Mouse (Mus musculus): ENCODE measurements around the gene Spink4. TPM values are rescaled to one million over a fixed set of nuclear protein-coding genes. Genes with fewer than 3 reads are reported as not detected.
"Not testable (repeated sequence)": the region's sequence is repeated elsewhere in the genome, so short reads cannot be mapped to it uniquely, and the experiment has no call there.

Spink4 gene
- polyA plus RNA-seq, 3 experiments from 2014 or later: not detected

DNA sequence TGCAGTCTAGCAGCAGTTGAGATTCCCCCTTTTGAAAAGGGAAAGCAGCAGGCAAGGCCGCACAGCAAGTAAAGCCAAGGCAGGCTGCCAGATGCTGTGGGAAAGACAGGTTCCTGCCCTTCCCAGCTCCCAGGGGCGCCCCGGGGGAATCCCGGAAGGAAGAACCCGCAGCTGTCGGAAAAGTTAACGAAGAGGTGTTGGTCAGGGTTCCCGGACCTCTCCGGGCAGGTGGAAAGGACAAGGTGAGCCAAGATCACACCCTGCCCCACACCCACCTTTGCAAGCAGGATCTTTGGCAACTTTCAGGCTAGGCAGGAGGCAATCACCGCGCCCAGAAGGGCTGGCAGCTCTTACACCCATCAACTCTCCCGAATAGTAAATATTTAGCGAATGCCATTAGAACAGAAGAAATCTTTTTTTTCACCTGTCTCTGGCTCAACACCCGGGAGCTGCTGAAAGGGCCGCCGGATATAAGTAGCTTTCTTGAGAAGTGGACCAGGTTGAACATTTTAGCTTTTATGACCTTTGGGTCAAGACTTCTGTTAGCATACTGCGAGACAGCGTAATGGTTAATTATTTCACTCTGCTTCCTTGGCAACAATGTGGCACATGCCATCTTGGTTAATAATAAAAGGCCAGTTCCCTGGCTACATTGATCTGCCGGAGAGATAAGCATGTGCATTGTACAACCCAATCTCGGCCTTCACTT is 11.4 kb upstream of the Spink4 start:
- ATAC-seq: no peak

DNA sequence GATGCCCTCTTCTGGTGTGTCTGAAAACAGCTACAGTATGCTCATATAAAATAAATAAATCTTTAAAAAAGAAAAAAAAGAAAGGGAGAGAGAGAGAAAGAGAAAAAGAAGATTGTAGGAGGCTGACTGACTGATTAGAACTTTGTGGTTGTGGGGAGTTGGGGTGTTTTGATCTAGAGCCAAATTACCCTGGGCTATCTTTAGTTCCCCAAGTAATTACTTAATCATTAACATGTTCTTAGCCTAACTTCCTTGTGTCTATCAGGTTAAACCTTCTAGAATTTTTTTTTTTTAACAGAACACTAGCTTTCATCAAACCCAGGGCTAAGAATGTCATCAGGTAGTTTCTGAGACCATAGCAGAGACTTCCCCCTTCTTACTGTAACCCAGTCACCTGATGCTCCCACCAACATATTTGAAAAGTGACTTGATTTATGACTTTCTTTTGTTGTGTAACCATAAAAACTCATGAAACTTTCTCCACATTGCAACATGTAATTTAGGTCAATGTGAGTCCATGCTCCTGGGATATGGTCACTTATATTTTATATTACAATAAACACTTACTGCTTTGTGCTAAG is 5.5 kb upstream of the Spink4 start:
- no peak for ATAC-seq

DNA sequence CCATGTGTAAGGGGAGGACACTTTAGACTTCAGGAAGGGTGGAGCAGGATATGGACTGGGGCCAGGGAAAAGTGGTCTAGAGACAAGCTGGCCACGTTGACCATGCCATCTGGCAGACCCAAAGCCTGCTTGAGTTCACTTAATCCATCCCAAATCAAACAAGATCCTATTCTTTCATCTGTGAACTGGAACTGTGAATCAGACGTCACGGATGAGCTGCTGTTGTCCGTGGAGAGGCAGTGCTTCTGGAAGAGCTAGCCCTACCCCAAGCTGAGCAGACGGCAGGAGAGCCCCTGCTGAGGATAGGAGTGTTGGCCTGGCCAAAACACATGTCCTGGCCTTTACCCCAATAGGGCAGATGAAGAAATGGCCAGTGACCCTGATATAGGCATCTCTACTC is 3.9 kb upstream of the Spink4 start:
- ATAC-seq: no peak

DNA sequence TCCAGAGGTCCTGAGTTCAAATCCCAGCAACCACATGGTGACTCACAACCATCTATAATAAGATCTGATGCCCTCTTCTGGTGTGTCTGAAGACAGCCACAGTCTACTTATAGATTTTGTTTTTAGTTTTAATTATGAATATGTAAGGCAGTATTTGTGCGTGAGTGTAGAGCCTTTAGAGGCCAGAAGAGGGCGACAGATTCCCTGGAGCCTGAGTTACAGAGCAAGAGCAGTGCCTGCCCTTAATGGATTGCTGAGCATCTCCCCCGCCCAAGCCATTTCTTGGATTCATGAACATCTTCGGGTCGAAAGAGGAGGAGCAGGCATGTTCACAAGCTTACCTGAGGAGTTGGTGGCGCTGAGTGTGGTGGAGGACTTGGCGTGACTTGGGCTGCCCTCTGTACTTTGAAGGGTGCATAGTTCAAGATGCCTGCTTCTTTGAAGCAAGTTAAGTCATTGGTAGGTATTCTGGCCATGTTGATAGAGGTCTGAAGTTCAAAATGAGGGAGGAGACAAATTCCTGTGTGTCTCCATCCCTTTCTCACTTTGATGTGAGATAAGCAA is 3.2 kb upstream of the Spink4 start:
- ATAC-seq: no peak

DNA sequence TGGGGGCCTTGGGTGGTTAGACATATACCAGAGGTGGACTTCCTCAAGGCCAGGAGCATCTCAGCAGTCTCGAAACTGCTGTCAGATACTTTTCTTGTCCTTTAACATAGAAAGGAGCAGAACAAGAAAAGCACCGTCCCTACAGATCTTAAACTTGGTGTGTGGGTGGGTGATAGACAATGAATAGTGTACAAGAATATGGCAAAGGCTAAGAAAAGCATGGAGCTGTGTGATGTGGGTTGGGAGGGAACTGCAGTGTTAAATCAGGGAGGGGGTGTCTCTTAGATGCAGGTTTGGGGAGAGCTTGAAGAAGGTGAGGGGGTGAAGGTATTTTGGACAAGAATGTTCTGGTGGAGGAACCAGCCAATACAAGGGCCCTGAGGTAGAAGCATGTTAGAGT is 724 bp downstream of the Spink4 start:
- no peak for ATAC-seq

DNA sequence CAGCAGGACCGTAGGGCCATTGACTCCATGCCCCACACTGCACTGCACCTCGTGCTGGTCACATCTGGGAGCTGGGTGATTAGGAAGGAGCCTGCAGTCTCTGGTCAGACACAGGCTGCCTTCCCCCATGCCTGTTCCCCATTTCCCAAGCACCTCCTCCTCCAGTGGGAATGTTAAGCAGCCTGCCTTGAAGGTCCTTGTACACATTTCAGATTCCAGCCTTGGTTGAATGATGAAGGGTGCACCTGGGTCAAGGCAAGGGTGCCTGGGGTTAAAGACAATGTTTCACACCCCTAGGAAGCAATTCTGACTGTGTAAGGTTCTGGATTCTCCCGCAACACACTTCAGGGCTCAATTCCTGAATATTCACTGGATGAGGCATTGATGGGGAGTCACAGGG is 1.4 kb downstream of the Spink4 start:
- no peak for ATAC-seq

DNA sequence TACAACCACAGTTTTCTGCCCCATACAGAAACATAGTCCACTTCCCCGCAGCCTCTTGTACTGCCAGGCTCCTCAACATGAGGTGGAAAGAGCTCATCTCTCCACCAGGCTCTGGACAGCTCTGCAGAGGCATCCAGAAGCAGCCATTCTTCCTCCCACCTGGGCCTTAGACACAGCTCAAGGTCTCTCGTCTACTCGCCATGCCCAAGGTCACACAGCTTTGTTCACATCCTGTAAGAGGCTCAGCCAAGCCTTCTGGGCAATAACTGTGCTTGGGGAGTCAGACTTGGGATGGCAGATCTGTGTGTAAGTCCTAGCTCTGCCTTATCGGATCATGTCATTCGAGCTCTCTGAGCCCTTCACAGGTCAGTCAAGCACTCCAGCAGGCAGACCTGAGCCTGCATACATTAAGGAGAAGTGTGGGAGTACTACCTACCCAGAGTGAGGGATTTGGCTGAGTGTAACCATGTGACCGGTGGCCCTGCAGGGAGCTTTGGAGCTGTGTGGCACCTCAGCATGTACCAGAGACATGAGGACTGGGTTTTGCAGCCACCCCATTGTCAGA is 3.3 kb downstream of the Spink4 start:
- ATAC-seq: no peak

DNA sequence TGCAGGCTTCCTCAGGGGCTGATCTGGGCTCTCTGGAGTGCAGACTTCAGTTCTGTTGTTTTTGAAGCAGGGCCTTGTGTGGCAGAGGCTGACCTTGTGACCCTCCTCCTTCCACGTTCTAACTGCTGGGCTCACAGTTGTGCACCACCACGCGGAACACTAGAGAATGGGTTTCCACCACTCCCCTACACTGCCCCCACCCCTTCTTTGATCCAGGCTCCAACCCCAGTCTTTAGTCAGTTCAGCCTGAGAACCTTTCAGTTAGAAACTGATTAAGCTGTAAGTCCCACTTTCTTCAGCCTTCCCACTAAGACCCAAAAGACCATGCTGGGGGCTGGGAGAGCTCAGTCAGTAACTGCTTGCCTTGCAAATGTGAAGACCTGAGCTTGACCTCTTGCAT is 5.7 kb downstream of the Spink4 start:
- ATAC-seq: no peak

DNA sequence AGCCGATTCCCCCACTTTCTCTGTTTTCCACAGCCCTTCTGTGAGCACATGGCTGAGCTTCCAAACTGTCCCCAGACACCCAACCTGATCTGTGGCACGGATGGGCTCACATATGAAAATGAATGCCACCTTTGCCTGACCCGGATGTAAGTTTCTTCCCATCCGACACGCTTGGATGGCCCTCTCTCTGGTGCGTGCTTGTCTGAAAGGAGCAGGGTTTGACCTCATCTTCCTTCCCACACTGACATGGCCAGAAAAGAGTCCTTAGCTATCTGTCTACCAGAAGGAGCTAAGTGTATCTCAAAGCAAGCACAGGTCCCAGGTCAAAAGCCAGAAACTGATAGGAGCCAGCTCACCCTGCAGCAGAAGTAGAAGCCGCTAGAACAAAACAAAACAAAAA is 9.2 kb downstream of the Spink4 start:
- no peak for ATAC-seq

DNA sequence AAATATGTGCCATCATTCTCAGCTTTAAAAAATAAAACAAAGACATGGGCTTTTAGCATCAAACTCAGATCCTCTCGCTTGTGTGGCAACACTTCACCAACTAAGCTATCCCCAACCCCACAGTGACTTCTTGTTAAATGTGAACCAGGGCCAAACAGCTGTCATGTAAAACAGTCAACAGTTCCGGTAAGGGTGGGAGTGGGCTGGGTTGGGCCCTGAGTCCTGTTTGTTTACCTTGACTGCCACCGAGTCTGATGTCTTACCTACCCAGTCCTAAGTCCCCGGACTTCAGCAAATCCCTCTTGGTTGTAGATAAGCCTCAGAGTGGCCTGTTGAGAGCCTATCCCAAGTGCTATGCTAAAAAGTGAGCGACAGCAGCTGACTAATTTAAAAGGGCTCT is 13.8 kb downstream of the Spink4 start:
- no peak for ATAC-seq

DNA sequence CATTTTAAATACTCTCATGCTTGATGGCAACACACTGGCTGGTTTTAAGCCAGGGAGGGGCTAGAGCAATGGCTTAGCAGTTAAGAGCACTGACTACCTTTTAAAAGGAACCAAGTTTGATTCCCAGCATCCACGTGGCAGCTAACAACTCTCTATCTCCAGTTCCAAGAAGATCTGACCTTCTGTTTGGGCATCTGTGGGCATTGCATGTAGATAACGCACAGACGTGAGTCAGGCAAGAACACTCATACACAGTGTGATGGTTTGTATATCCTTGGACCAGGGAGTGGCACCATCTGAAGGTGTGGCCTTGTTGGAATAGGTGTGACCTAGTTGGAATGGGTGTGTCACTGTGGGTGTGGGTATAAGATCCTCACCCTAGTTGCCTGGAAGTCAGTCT is 14.5 kb downstream of the Spink4 start:
- ATAC-seq: not testable (repeated sequence)

DNA sequence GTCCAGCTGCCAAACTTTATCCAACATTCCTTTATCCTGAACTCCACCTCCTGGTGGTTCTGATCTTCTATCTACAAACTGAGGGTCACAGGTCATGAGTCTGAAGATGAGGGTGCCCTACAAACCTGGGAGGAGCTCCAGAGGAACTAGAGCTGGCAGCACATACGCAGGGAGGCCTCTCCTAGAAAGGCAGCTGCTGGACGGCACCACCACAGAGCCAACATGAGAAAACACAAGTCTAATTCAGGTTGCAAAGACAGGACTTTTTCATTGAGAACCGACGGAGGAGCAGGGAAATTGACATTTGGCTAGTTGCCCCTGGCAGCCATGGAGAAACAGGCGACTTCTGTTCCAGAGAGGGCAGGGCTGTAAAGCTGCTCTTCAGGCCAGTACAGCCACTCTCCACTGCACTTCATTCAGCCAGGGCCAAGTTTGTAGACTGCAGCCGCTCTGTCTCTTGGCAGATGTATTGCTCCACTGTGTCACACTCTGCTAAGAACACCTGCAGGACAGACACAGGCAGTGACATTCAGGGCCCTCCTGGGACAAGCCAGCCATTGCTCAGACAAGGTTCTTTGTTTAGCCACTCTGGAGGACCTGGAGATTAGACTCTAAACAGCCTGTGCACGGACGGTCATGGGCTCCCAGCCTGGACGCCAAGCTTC is 16.5 kb downstream of the Spink4 start:
- ATAC-seq: no peak

DNA sequence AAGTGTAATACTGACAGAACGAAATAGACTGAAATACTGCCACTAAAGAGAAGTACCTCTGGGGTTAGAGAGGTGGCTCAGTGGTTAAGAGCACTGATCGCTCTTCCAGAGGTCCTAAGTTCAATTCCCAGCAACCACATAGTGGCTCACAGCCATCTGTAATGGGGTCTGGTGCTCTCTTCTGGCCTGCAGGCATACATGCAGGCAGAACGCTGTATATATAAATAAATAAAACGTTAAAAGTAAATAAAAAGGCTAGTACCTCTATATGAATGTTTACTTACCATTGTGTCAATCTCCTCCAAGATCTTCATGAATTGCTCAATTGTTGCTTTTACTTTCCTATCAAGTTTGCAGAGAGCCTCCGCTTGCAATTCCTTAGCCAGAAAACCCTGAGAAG is 18.9 kb downstream of the Spink4 start:
- ATAC-seq: no peak

DNA sequence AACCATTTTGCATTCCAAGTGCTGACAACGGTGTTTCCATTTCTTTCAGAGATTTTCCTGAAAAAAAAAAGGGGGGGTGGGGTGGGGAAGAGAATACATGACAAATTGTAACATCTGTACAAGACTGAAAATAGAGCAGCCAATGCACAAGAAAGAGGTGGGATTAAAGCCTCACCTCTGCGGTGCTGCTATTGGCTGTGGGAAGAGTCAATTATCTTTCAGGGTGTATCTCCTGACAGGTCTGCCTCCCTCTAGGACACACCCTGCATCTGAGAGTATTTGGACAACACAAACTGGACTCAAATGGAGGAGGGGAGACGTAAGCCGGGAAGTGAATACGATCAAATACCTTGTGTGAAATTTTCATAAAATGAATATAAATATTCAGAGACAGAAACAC is 23.8 kb downstream of the Spink4 start:
- ATAC-seq: no peak

DNA sequence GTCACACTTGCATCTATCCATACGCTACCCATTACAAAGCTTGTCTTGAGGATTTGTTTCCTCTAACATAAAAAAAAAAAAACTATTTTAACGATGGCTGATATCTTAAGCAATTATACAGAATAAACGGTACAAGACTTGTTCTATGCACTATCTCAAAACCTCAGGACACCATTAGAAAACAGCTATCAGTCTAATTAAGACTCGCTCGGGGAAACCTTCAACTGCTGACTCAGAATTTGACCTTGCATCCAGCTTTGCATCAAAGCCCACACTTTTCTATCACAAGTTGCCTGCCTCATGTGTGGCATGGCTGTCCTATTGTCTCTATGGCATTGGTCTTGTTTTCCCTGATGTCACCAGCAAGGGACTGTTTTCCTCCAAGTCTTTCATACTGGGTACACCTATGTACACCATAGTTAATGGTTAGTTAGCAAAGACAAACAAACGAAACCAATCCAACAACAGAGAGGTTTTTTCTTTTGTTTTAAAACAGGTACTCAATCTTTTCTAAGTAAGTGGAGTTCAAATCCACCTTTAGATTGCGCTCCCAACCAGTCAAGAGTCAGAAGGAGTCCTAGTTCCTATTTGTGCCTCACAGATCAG is 26.8 kb downstream of the Spink4 start:
- no peak for ATAC-seq

DNA sequence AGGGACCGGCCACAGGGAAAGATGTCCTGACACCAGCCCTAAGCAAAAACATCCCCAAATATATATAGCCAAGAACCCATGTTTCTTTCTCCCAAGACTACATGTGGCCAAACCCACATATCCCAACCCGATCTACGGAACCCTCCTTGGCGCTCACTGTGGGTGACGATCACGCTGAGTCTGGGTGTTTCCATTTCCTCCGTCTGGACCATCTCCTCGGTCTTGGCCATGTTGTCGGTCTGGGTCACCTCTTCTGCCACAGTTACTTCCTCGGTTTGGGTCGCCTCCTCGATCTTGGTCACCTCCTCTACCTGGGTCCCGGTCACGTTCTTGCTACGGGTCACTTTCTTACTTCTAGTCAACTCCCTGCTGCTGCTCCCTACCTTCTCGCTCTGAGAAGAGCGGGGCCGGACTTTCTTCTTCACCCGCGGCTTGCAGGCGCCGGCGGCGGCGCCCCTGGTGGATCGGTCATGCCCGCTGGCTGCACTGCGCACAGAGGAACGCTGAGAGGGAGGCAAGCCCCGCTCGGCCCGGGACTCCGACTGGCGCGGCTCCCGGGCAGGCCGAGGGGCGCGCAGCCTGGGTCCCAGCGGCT is 27.8 kb downstream of the Spink4 start:
- peak; percentile 37 for ATAC-seq

DNA sequence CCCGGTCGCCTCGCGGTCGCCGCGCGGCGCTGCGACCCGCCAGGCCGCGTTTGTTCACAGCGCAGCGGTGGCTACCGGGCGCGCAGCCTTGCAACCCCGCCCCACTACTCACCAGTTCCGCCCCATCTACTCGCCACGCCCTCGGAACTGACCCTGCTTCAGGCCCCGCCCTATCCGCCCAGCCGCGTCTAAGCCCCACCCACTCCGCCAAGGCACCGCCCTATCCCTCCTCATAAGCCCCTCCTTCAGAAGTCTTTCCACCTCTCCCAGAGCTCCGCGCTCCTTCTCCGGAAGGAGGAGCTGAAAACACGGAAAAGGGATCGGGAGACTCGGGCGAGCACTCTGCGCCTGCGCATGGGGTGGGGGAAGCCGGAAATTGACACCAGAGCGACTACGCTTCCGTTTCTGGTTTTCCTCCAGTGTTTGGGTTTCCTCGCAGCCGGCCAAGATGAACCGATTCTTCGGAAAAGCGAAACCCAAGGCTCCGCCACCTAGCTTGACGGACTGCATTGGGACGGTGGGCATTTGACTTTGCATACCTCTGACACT is 28.4 kb downstream of the Spink4 start, which contains the start of the genes Bag1 and Chmp5:
Bag1 (minus strand) TSS at position 135 of the 549 bp plus-strand sequence.
Chmp5 (plus strand) TSS at position 248 of the 549 bp plus-strand sequence.
- peak; percentile 94 for ATAC-seq

DNA sequence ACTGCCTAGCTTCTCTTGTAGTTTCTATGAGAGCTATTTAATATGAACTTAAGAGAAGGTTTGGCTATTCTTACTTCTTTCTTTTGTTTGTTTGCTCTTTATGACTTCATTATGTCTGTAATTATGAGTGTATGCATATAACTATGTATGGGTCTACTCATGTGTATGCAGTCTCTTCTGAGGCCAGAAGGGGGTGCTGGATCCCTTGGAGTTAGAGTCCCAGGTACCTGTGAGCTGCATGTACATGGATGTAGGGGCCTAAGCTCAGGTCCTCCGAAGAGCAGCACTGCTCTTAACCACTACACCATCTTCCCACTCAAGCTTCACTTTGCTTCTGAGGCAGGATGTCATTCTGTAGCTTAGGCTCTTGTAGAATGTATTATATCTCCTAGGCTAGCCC is 33.7 kb downstream of the Spink4 start:
- ATAC-seq: no peak

DNA sequence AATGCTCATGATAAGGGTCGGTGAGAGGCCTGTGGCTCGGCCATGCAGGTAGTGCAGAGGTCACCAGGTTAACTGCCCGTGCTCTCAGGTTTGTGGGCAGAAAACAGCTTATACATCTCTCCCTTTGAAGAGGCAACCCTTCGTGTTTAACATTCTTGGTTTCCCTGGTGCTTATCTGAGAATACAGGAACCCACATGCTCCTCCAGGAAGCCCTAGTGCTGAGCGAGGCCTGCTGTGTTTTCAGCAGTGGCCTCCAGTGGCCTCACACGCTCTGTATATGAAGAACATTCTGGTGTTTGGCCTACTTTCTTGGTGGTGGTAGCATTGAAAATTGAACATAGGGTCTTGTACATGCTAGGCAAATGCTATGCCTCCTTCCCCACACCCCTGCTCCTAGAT is 36.1 kb downstream of the Spink4 start:
- ATAC-seq: no peak

DNA sequence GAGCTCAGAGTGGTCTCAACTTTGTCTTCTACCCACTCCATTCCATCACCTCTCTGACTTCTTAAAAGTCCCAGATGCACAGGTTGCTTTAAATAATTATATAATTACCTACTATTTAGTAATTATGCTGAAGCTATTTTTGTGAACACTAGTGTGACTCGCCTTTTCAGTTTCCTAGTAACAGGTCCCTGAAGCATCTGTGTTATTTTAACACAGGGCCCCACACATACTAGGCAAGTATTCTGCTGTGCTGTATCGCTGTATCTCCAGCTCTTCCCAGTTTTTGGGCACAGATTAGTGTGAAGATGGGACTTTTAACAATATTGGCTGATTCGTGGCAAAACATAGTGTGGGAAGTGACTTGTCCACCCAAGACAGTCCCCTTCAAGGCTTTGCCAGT is 43.7 kb downstream of the Spink4 start:
- no peak for ATAC-seq

DNA sequence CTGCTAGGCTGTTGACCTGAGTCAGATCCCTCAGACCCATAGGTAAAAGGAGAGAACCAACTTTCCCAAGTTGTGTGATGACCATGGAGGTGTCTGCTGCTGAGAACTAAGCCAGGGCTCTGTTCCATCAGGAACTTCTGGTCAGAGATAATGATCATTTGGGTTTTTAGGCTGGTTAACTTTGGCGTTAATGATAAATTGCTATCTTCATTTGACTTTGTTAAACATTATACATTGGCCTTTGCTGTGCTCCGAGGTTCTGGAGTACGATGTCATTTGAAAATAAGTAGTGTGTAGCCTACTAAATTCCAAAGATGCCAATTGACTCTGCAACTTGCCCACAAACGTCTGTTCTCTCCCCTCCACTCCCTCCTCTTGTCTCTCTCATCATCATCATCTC is 49.3 kb downstream of the Spink4 start:
- ATAC-seq: no peak

Measured in inflammation-experienced regulatory T-cells, adult 6 months (primary cell).